ENCODE assay signal across 8 mouse cellular contexts in genomic region chr12:56541068-56541467, GRCm38 (mm10). TPM values are rescaled to one million over a fixed set of nuclear protein-coding genes. Genes with fewer than 3 reads are reported as not detected.
DNase-seq lines count a peak whose midpoint lies in the region; ATAC-seq and TF ChIP-seq lines count a peak whose summit lies in the region.

No protein-coding gene starts in this region.

- 1% methylated on average over 14 of the region's 14 CpGs for WGBS in limb, embryonic 14.5 days
- WGBS in olfactory bulb, adult 2 months = 2% methylated on average over 14 of the region's 14 CpGs

- TF ChIP-seq CTCF in cortical plate, adult 2 months (IDR thresholded peaks at IDR 0.05; ENCODE audit: extremely low read depth, insufficient read depth, low read length) = peak; percentile 62
- peak; percentile 71 for TF ChIP-seq CTCF in olfactory bulb, adult 2 months (IDR thresholded peaks at IDR 0.05; ENCODE audit: insufficient read depth, low read depth, low read length)

- 0 out of 2 replicates have a peak, but pooled peaks have one; percentile 30 for ATAC-seq in limb, embryonic 14.5 days (ENCODE audit: low FRiP score, low read depth)

- no peak overlapping the region for H3K27ac ChIP-seq in cortical plate, adult 2 months (ENCODE audit: insufficient read depth, low read length)
- no peak overlapping the region for H3K27ac ChIP-seq in limb, embryonic 14.5 days (replicated peaks; ENCODE audit: low read depth, low read length)
- no peak overlapping the region for H3K27ac ChIP-seq in olfactory bulb, adult 2 months (ENCODE audit: insufficient read depth, low read depth, low read length)

- H3K4me3 ChIP-seq in cortical plate, adult 2 months (ENCODE audit: insufficient read depth, low read length) = no peak overlapping the region
- H3K4me3 ChIP-seq in limb, embryonic 14.5 days (replicated peaks; ENCODE audit: low read length) = peak overlapping the region; percentile 21
- H3K4me3 ChIP-seq in olfactory bulb, adult 2 months (ENCODE audit: insufficient read depth, low read depth, low read length) = no peak overlapping the region

- DNase-seq in 416B (ENCODE audit: low read depth) = peak; percentile 59
- peak; percentile 72 to 92 for DNase-seq in adrenal gland, adult (ENCODE audit: inconsistent age in 2 of 2, low spot score in 1 of 2)
- DNase-seq in heart, adult 18-20 months = peak; percentile 36 to 71
- peak; percentile 67 for DNase-seq in kidney, adult 9 months
- DNase-seq in limb, embryonic 14.5 days (ENCODE audit: low spot score) = peak; percentile 73
- DNase-seq in thymus, postnatal 4 days = peak; percentile 72

- peak overlapping the region; percentile 30; the same call in 1 of the 2 replicates for H3K4me2 ChIP-seq in limb, embryonic 14.5 days (replicated peaks; ENCODE audit: low read depth, low read length, severe bottlenecking)

- peaks cover 62% of the 10 kb centered on the region for H3K27me3 ChIP-seq in limb, embryonic 14.5 days (ENCODE audit: control insufficient read depth, insufficient read depth, low read length)

- H3K9me3 ChIP-seq in limb, embryonic 14.5 days (ENCODE audit: control insufficient read depth, low read length) = no peaks in the 10 kb centered on the region

- no peaks in the 10 kb centered on the region for H3K4me1 ChIP-seq in cortical plate, adult 2 months (ENCODE audit: control insufficient read depth, insufficient read depth, low read length)
- no peaks in the 10 kb centered on the region; the same call in 1 of the 2 replicates for H3K4me1 ChIP-seq in limb, embryonic 14.5 days (ENCODE audit: control insufficient read depth, insufficient read depth, low read length)
- peaks cover 4% of the 10 kb centered on the region for H3K4me1 ChIP-seq in olfactory bulb, adult 2 months (ENCODE audit: control insufficient read depth, insufficient read depth, low read length)

- TF ChIP-seq POLR2A in cortical plate, adult 2 months (IDR thresholded peaks at IDR 0.05; ENCODE audit: extremely low read depth, insufficient read depth, low read length) = no peak
- TF ChIP-seq POLR2A in limb, embryonic 14.5 days (IDR thresholded peaks at IDR 0.05; ENCODE audit: borderline replicate concordance, extremely low read depth, insufficient read depth, insufficient read length) = no peak
- no peak for TF ChIP-seq POLR2A in olfactory bulb, adult 2 months (IDR thresholded peaks at IDR 0.05; ENCODE audit: insufficient read depth, low read depth, low read length)

- H3K36me3 ChIP-seq in limb, embryonic 14.5 days (ENCODE audit: control insufficient read depth, insufficient read depth, low read length) = no peaks in the 10 kb centered on the region

- H3K9ac ChIP-seq in limb, embryonic 14.5 days (ENCODE audit: low read depth, low read length, severe bottlenecking) = no peak overlapping the region; the same call in 1 of the 2 replicates

RNA-seq across cellular contexts. Expression of gene Nkx2-1, which starts 4.4 kb away (rescaled TPM):
- 0.04 and 0.61 TPM in 2 replicates for polyA plus RNA-seq in cortical plate, adult 2 months (2012; rRNA removed)
- under 1 TPM in 1 of 2 experiments, not detected in 1; 0.26 TPM for total RNA-seq in heart, adult 18-20 months (2021)
- polyA plus RNA-seq in limb, embryonic 14.5 days (2012; rRNA removed) = 0.20 TPM in 1 of 2 replicates, not detected in the other
- polyA plus RNA-seq in limb, embryonic 14.5 days (2014; fragmentation: Nextera tagmentation; extraction: Ambion mirVana) = not detected in 2 replicates
- not detected in 2 replicates for polyA plus RNA-seq in olfactory bulb, adult 2 months (2012; ENCODE audit: insufficient read depth, insufficient read length, low replicate concordance, missing spikeins)
